Mouse (Mus musculus) forebrain, embryonic 14.5 days (tissue): ENCODE measurements around the gene Zfhx3. TPM values are rescaled to one million over a fixed set of nuclear protein-coding genes. Genes with fewer than 3 reads are reported as not detected.
A peak's percentile ranks its signal among the peaks of the same experiment; 100 is the strongest.

Experiments used
- ATAC-seq: fragments of 200-750 bp; cut with Nextera tagmentation; 2 replicates; pipeline ENCODE4 v1.8.0; 2017; ENCODE audit warnings: mild to moderate bottlenecking, moderate library complexity
- DNase-seq: peaks from one replicate; pipeline ENCODE4 v3.0.0-alpha.2; 2015; ENCODE audit warnings: low spot score
- H3K27ac ChIP-seq: fragments of 300-500 bp; sonication (generic); 2 replicates; pipeline ENCODE4 v1.5.1; 2014; ENCODE audit warnings: low read depth, mild to moderate bottlenecking, control low read depth, low read length, moderate library complexity
- H3K27me3 ChIP-seq: fragments of 300-500 bp; sonication (generic); replicated peaks from 2 replicates; pipeline ENCODE4 v1.6.1; 2014; ENCODE audit warnings: low read length, control low read depth, mixed read lengths; ENCODE audit not compliant: control insufficient read depth, insufficient read depth
- H3K36me3 ChIP-seq: fragments of 300-500 bp; sonication (generic); 2 replicates; pipeline ENCODE4 v1.6.1; 2014; ENCODE audit warnings: low read length, control low read depth; ENCODE audit not compliant: control insufficient read depth, insufficient read depth
- H3K4me1 ChIP-seq: fragments of 300-500 bp; sonication (generic); 2 replicates; pipeline ENCODE4 v1.6.1; 2014; ENCODE audit warnings: antibody characterized with exemption, low read length, control low read depth; ENCODE audit not compliant: control insufficient read depth, insufficient read depth
- H3K4me2 ChIP-seq: fragments of 300-500 bp; sonication (generic); 2 replicates; pipeline ENCODE4 v1.6.1; 2014; ENCODE audit warnings: mild to moderate bottlenecking, control low read depth, low read length
- H3K4me3 ChIP-seq: fragments of 300-500 bp; sonication (generic); 2 replicates; pipeline ENCODE4 v1.5.1; 2014; ENCODE audit warnings: low read depth, low read length, control low read depth
- H3K9ac ChIP-seq: fragments of 300-500 bp; sonication (generic); 2 replicates; pipeline ENCODE4 v1.6.1; 2014; ENCODE audit warnings: mild to moderate bottlenecking, low read length, control low read depth, moderate library complexity
- H3K9me3 ChIP-seq: fragments of 300-500 bp; sonication (generic); replicated peaks from 2 replicates; pipeline ENCODE4 v1.6.1; 2016; ENCODE audit warnings: low read length, control low read depth, mixed read lengths; ENCODE audit not compliant: control insufficient read depth
- WGBS: fragments of 180-500 bp; shearing (Covaris S2); extraction: QIAGEN DNeasy Blood & Tissue Kit; methylation state at CpG from one replicate; pipeline ENCODE4 v1.1.7; 2014; 5-methylcytosine and 5-hydroxymethylcytosine counted together
- polyA plus RNA-seq: library from polyadenylated mRNA; unstranded; fragments of >200 nt; fragmentation: Nextera tagmentation; extraction: Ambion mirVana; gene quantifications from 2 replicates; pipeline ENCODE4 v1.2.1, GENCODE M21; 2014

Zfhx3 gene
- polyA plus RNA-seq, 1 experiment from 2014 or later, result 11.7 TPM

DNA sequence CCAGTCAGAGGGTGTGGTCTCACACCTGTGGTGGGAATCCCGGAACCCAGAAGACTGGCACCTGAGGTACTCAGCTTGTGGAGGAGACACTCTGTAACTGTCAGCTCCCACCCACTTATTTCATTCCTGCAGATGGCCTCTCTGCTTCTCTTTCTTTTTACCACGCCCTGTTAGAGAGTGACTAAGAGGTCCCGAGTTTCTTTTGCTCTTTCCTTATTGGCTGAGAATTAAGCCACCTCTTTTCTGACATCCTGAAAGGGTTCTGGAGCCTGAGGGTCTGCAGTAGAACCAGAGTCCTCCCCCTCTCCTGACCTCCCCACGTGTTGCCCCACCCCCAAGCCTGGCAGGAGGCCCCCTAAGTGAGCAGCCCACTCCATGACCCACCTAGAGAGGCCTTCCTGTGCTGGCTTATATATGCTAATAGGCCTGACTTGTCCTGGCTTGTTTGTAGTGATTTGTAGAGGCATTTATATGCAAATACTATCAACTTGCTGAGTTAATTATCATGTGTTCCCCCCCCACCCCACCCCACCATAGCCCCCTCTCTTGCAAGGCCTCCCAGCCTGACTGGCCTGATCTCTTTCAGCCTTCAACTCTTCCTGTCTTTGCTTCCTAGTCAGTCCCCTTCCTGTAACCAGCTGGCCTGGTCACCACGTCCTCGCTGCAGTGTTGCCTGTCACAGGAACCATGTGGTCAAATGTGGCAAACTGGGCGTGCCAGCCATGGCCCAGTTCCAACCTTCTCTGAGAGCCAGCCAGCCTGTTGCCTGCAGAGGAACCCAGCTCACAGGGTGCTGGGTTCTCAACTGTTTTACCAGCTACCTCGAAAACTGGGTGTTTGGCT lies 780.4 kb downstream of the Zfhx3 start:
- Histone ChIP-seq H3K36me3 (no peaks in the 10 kb centered on the region), H3K27me3 (peaks cover 5% of the 10 kb centered on the region; the same call in 1 of the 2 replicates), H3K9ac (0 out of 2 replicates have a peak overlapping the region, but pooled peaks have one; percentile 21), H3K9me3 (no peaks in the 10 kb centered on the region), H3K4me2 (no peak overlapping the region), H3K27ac (0 out of 2 replicates have a peak overlapping the region, but pooled peaks have one; percentile 11), H3K4me1 (peaks cover 23% of the 10 kb centered on the region), H3K4me3 (no peak overlapping the region)
- ATAC-seq (peak; percentile 56), DNase-seq (peak; percentile 72)
- 12% methylated on average over 8 of the region's 8 CpGs for WGBS

DNA sequence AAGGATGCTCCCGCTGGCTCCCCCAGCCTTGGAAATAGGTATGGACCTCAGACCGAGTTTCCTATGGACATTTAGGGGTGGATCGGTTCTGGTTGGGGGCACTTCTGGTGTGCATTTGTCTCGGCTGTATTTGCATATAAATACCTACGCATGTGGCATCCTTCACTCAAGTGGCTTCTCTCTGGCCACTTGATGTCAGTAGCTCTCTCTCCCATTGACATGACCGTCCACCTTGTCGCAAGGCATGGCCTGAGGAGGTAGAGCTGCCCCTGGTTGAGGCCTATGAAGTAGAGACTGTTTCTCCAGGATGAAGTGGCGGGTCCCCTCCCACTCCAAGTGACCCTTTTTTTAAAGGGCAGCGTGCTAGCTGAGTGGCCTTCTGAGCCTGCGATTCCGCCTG lies 781.2 kb downstream of the Zfhx3 start:
- ATAC-seq (no peak), DNase-seq (no peak)
- 42% methylated on average over 11 of the region's 11 CpGs for WGBS
- Histone ChIP-seq H3K27me3 (peaks cover 2% of the 10 kb centered on the region; the same call in 1 of the 2 replicates), H3K4me3 (no peak overlapping the region), H3K27ac (no peak overlapping the region), H3K4me1 (peaks cover 21% of the 10 kb centered on the region), H3K36me3 (no peaks in the 10 kb centered on the region), H3K9ac (no peak overlapping the region), H3K9me3 (no peaks in the 10 kb centered on the region), H3K4me2 (no peak overlapping the region)

DNA sequence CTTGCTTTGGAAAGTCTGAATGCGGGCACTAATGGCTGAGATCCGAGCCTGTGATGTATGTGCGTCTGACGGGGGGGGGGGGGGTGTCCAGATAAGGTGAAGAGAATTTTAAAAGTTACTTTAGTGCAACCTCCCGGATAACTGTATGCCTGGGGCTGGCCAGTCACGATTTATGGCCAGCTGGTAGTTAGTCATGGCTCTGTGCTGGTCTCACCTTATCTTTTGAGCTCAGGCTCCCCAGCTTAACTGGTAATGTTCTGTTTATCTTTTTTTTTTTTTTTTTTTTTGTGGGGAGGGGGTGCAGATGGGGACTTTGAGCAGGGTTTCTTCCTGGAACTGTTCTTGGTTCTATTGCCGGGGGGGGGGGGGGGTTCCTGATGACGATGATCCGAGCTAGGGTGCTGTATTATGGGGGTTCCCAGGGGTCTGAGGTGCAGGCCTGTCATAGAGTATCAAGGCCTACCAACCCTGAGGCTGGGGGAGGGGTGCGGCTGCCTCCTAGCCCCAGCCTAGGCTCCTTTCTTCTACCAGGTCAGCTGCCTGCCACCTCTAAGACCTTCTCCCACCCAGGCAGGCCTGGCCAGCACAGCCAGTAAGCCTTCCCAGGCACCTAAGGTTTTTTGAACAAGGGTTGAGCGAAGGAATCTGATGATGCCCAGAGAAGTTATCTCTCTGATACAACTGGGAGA lies 782.5 kb downstream of the Zfhx3 start:
- Histone ChIP-seq H3K36me3 (no peaks in the 10 kb centered on the region), H3K27ac (no peak overlapping the region), H3K4me2 (no peak overlapping the region), H3K27me3 (0 out of 2 replicates have a peak, but pooled peaks cover 2% of the 10 kb centered on the region), H3K9me3 (no peaks in the 10 kb centered on the region), H3K4me1 (peaks cover 23% of the 10 kb centered on the region), H3K4me3 (no peak overlapping the region), H3K9ac (no peak overlapping the region)
- 35% methylated on average over 11 of the region's 11 CpGs for WGBS
- DNase-seq (no peak), ATAC-seq (no peak)

DNA sequence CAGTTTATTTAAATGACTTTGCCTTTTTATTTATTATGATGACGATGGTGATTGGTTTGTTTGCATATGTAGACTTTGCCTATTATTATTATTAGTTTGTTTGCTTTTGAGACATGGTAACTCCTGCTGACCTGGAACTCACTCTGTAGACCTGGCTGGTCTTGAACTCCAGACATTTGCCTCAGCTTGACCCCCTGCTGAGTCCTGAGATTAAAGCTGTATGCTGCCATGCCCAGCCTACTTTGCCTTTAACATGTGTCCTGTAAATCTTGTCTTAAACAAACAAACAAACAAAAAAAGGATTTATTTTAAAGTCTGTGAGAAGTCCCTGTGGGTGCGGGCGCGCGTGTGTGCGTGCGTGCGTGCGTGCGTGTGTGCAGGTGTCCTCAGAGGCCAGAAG lies 783.2 kb downstream of the Zfhx3 start:
- no peaks in the 10 kb centered on the region for H3K27me3 ChIP-seq

DNA sequence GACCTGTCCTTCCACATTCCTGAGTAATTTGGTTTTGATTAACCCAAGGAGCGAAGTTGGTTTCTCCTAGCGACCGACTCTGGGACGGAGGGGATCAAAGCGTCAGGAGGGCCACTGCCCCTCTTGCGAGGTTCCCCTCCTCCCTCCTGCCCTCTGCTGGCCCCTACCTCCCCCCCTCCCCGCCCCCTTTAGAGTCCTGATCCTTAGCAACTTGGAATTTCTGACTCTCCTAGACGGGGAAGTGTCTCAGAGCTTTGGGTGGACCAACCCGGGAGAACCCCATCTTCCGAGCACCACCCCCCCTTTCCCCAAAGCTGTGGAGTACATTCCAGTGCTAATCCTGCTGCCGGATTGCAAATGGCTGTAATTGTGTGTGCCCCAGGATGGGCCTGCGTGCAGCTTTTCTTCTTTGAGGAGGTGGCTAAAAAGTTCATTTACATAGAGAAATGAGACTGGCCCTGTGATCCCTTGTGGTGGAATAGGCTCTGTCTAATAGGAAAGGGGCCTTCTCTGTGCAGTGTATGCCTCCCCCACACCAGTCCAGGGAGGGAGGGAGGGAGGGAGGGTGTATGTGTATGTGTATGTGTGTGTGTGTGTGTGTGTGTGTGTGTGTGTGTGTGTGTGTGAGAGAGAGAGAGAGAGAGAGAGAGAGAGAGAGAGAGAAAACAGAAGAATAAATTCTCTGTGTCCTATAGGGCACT lies 784.2 kb downstream of the Zfhx3 start:
- WGBS, result 5% methylated on average over 12 of the region's 12 CpGs
- ATAC-seq, result no peak
- H3K36me3 ChIP-seq, result no peaks in the 10 kb centered on the region
- no peak overlapping the region for H3K27ac ChIP-seq
- H3K27me3 ChIP-seq, result no peaks in the 10 kb centered on the region
- peaks cover 27% of the 10 kb centered on the region for H3K4me1 ChIP-seq
- DNase-seq, result no peak
- H3K4me3 ChIP-seq, result no peak overlapping the region
- no peaks in the 10 kb centered on the region for H3K9me3 ChIP-seq
- H3K9ac ChIP-seq, result no peak overlapping the region
- no peak overlapping the region for H3K4me2 ChIP-seq

More for the DNA sequence above, 783.2 kb downstream of the Zfhx3 start:
- ATAC-seq (no peak), DNase-seq (no peak)
- H3K9ac ChIP-seq, result no peak overlapping the region
- 62% methylated on average over 10 of the region's 10 CpGs for WGBS
- no peaks in the 10 kb centered on the region for H3K9me3 ChIP-seq
- H3K4me2 ChIP-seq, result no peak overlapping the region
- peaks cover 23% of the 10 kb centered on the region for H3K4me1 ChIP-seq
- no peak overlapping the region for H3K27ac ChIP-seq
- H3K4me3 ChIP-seq, result no peak overlapping the region
- no peaks in the 10 kb centered on the region for H3K36me3 ChIP-seq

DNA sequence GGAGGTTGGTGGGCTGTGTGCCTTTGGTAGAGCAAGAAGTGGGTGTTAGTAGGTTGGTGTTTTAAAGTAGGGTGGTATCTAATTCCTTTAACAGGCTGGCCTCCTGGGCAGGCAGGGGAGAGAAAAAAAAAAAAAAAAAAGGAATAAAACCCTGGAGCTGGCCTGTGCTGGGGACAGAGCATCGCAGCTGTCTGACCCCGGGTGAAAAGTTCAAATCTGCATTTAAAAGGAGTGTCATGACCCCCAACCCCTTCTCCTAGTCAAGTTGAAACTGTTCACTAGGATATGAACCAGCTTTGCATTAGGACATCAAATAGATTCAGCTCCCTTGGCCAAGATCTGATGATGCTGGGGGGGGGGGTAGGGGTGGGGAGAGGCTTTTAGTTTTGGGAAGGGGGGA lies 786.7 kb downstream of the Zfhx3 start:
- Histone ChIP-seq H3K27ac (no peak overlapping the region), H3K4me3 (no peak overlapping the region), H3K4me2 (no peak overlapping the region), H3K36me3 (no peaks in the 10 kb centered on the region), H3K9ac (no peak overlapping the region), H3K27me3 (no peaks in the 10 kb centered on the region), H3K9me3 (no peaks in the 10 kb centered on the region), H3K4me1 (peaks cover 16% of the 10 kb centered on the region; the same call in 1 of the 2 replicates)
- DNase-seq (no peak), ATAC-seq (no peak)
- 5% methylated on average over 2 of the region's 2 CpGs for WGBS

DNA sequence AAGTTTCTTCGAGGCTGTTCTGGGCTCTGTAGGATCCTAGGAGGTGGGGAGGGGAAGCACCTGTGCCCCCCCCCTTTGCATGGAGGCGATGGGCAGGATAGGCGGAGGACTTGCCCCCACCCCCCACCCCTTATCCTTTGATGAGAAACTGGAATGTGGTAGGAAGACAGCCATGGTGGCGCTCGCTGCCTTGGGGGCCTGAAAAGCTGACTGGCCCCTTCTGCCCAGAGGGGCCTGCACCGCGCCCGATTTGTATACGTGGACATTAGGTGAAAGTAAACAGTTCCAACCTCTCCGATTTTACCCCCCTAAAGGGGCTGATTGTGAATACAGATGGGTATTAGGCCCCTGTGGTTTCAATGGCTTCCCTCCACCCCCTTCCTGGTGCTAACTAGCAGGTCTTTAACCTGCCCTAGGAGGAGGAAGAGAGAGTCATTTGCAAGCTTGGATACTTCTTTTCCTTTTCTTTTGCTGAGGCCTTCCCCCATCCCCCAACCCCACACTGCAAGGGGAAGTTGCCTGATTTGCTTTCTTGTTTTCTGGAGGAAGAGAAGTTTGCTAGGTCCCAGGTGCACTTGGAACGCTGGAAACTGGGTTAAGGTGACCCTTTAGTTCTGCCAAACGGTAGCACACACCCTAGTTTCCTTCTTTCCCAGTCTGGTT lies 787.4 kb downstream of the Zfhx3 start:
- DNase-seq, result no peak
- Histone ChIP-seq H3K4me1 (peaks cover 16% of the 10 kb centered on the region; the same call in 1 of the 2 replicates), H3K36me3 (no peaks in the 10 kb centered on the region), H3K27me3 (no peaks in the 10 kb centered on the region), H3K4me3 (no peak overlapping the region), H3K9me3 (no peaks in the 10 kb centered on the region), H3K27ac (no peak overlapping the region), H3K4me2 (no peak overlapping the region), H3K9ac (no peak overlapping the region)
- 17% methylated on average over 12 of the region's 12 CpGs for WGBS
- ATAC-seq, result no peak

DNA sequence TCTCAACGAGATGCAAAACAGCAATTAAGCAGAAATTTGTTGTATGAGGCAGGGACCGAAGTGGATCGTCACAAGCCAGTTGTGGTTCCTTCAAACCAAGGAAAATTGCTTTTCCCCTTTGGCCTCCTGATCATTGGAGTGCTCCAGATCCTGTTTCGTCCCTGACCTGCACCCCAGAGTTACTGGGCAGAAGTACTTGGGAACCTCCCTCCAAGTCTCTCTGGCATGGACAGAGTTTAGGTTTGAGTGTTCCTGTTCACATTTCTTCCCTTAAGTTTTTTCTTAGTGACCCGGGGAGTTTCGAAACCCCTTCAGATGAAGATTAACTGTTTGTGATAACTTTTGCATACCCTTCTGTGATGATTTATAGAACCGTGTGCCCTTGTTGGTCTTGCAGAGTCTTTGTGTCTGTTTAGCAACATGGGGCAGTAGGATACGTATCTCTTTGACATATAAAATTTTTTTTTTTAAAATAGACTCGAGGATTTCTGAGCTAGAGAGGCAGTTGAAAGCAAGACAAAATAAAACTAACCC lies 788.5 kb downstream of the Zfhx3 start:
- Histone ChIP-seq H3K36me3 (no peaks in the 10 kb centered on the region), H3K27me3 (no peaks in the 10 kb centered on the region), H3K4me3 (no peak overlapping the region), H3K4me1 (peaks cover 11% of the 10 kb centered on the region; the same call in 1 of the 2 replicates), H3K9me3 (no peaks in the 10 kb centered on the region), H3K4me2 (no peak overlapping the region), H3K27ac (no peak overlapping the region), H3K9ac (no peak overlapping the region)
- DNase-seq (no peak), ATAC-seq (no peak)
- WGBS, result 33% methylated on average over 9 of the region's 9 CpGs
